Mouse (Mus musculus): ENCODE data around the gene B3galt2. TPM values are rescaled to one million over a fixed set of nuclear protein-coding genes. Genes with fewer than 3 reads are reported as not detected.

Gene B3galt2
- polyA plus RNA-seq, 1 experiment = 0.02 TPM

Other genes with a start within 250 kb of the B3galt2 start
- gene Cdc73, start 62.2 kb downstream of the B3galt2 start, polyA plus RNA-seq (2012; fragmentation: generic; extraction: Trizol) = 15.6 TPM
- gene Glrx2, start 75.7 kb downstream of the B3galt2 start, polyA plus RNA-seq (2012; fragmentation: generic; extraction: Trizol) = 81.0 TPM
- gene Trove2, start 136.4 kb downstream of the B3galt2 start, polyA plus RNA-seq (2012; fragmentation: generic; extraction: Trizol) = 1.9 TPM
- gene Uchl5, start 136.6 kb downstream of the B3galt2 start, polyA plus RNA-seq (2012; fragmentation: generic; extraction: Trizol) = 13.9 TPM